Mouse (Mus musculus) G1E (cell line): ENCODE data around the gene AU040320. TPM values are rescaled to one million over a fixed set of nuclear protein-coding genes. Genes with fewer than 3 reads are reported as not detected.
A peak's percentile ranks its signal among the peaks of the same experiment; 100 is the strongest.

ENCODE experiments used
- ATAC-seq: 2 replicates; pipeline ENCODE4 v1.8.0; 2016; ENCODE audit warnings: mild to moderate bottlenecking; ENCODE audit not compliant: insufficient number of reproducible peaks, poor library complexity, low FRiP score, severe bottlenecking; ENCODE audit errors: extremely low read depth
- DNase-seq: peaks from one replicate; pipeline ENCODE4 v3.0.0; 2012; ENCODE audit warnings: low spot score
- H3K27me3 ChIP-seq: 2 replicates; pipeline ENCODE4 v1.6.1; 2012; ENCODE audit warnings: mild to moderate bottlenecking, low read length, inconsistent platforms; ENCODE audit not compliant: insufficient read depth
- H3K36me3 ChIP-seq: replicated peaks from 2 replicates; pipeline ENCODE3; 2012; ENCODE audit warnings: mild to moderate bottlenecking, inconsistent platforms
- H3K4me1 ChIP-seq: 2 replicates; pipeline ENCODE4 v1.6.1; 2012; ENCODE audit warnings: low read depth, low read length, inconsistent platforms, mixed read lengths; ENCODE audit not compliant: insufficient read depth
- H3K4me3 ChIP-seq: 2 replicates; pipeline ENCODE4 v1.5.1; 2012; ENCODE audit warnings: low read depth, mild to moderate bottlenecking, inconsistent platforms, low read length, moderate library complexity, mixed read lengths
- H3K9me3 ChIP-seq: replicated peaks from 2 replicates; pipeline ENCODE4 v1.6.1; 2012; ENCODE audit warnings: inconsistent platforms
- CTCF ChIP-seq: IDR thresholded peaks from 2 replicates; pipeline ENCODE4 v1.5.1; 2012; ENCODE audit warnings: low read depth, low read length, inconsistent platforms, mixed read lengths
- GATA1 ChIP-seq: IDR thresholded peaks from 2 replicates; pipeline ENCODE4 v1.6.1; 2012; ENCODE audit warnings: borderline replicate concordance, low read length, inconsistent platforms, mixed read lengths
- GATA2 ChIP-seq: IDR thresholded peaks from 2 replicates; pipeline ENCODE4 v1.6.1; 2012; ENCODE audit warnings: low read depth, low read length, inconsistent platforms, borderline replicate concordance
- POLR2AphosphoS5 ChIP-seq: IDR thresholded peaks from 2 replicates; pipeline ENCODE4 v1.6.1; 2012; ENCODE audit warnings: low read depth, low read length, inconsistent platforms; ENCODE audit not compliant: insufficient replicate concordance
- TAL1 ChIP-seq: conservative IDR thresholded peaks from 2 replicates; pipeline ENCODE4 v1.6.1; 2012; ENCODE audit warnings: low read depth, low read length, inconsistent platforms, mixed read lengths
- polyA plus RNA-seq: library from polyadenylated mRNA; stranded (reverse); fragments of >175 nt; gene quantifications from 2 replicates; pipeline ENCODE4 v1.2.3, GENCODE M21; 2012
- total RNA-seq, 2 experiments: library from RNA; stranded (forward) in 1 of 2; stranded (reverse) in 1 of 2; fragments of 200-1000 nt in 1 of 2; fragments of >200 nt in 1 of 2; fragmentation: Nextera tagmentation in 1 of 2; gene quantifications; 2 replicates each; pipeline ENCODE4 v1.2.3; 2014 to 2017

Gene AU040320
- 41.5 and 45.5 TPM in 2 replicates for total RNA-seq (2014; fragmentation: Nextera tagmentation)
- total RNA-seq (2017) = 15.1 and 15.5 TPM in 2 replicates
- 10.6 and 21.8 TPM in 2 replicates for polyA plus RNA-seq

GRCm38 (mm10) chr4:126753268-126754230, at the start of gene AU040320, which contains the start of gene Ncdn:
Gene AU040320 (plus strand): TSS chr4:126753544.
Gene Ncdn (minus strand): TSS chr4:126753438.
- Histone ChIP-seq H3K4me3 (peak within 1 kb of the TSS; percentile 93), H3K27me3 (no peaks in the 10 kb centered on the region), H3K4me1 (peaks cover 60% of the 10 kb centered on the region), H3K9me3 (no peaks in the 10 kb centered on the region), H3K36me3 (peaks cover 58% of the 10 kb centered on the region)
- DNase-seq (peak; percentile 99), ATAC-seq (peak; percentile 94)
- TF ChIP-seq POLR2AphosphoS5 (no peak), GATA2 (no peak), GATA1 (no peak), CTCF (no peak), TAL1 (no peak)

DNA sequence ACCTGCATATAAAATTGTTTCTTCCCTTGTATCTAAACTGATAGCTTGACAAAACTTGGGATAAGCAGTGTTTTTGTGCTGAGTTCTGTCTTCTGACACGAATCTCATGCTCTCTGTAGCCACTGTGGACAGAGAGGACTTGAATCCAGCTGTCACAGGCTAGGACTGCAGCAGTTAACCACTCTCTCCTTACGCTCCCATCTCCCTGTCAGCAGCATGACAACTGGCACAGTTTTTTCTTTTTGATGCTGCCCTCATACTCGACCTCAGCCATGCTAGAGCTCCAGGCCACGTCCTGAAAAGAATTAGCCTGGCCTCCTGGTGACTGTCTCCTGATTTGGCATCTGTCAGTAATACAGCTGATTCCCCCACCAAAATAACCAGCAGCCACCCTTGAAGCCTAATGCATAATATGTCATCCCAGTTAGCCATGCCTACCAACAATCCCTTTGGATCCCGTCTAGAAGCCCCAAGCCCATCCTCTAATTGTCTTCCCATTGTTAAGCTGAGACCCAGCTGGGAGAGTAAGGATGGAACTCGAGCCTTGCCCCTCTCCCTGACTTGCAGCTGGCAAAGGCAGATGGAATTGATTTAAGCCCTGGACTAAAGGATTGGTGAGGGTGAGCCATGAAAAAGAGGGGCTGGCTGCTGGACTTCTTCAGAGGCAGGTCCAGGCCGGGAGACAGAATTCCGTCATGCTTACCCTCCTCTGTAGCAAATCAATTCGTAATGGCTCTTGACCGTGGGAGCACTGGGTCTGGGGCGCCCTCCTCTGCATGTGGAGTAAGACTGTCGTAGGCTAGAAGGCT, 46.5 kb upstream of the AU040320 start:
- Histone ChIP-seq H3K27me3 (no peaks in the 10 kb centered on the region), H3K4me3 (no peak overlapping the region), H3K9me3 (no peaks in the 10 kb centered on the region), H3K36me3 (peaks cover 96% of the 10 kb centered on the region), H3K4me1 (no peaks in the 10 kb centered on the region)
- DNase-seq (no peak), ATAC-seq (no peak)
- TF ChIP-seq GATA2 = no peak
- no peak for TF ChIP-seq TAL1

DNA sequence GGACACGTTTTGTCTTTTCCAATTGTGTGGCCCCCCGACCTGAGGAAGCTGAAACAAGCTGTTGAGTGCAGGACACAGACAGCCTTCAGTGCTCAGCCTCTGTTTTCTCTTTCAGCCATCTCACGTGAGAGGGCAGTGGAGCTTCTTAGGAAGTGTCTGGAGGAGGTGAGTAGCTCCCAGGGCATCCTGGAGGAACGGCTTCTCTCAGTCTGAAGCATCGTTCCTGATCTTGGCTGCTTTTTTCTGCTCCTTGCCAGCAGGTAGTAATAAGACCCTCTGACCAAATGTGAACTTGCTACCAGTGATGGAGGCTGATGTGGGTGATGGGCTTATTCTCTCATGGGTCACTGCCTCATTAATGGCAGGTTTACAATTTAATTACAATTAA, 45.9 kb upstream of the AU040320 start:
- no peak for ATAC-seq
- peaks cover 96% of the 10 kb centered on the region for H3K36me3 ChIP-seq
- no peak for TF ChIP-seq GATA1
- H3K4me3 ChIP-seq = no peak overlapping the region
- no peaks in the 10 kb centered on the region for H3K27me3 ChIP-seq
- H3K9me3 ChIP-seq = no peaks in the 10 kb centered on the region
- no peaks in the 10 kb centered on the region for H3K4me1 ChIP-seq
- DNase-seq = no peak

DNA sequence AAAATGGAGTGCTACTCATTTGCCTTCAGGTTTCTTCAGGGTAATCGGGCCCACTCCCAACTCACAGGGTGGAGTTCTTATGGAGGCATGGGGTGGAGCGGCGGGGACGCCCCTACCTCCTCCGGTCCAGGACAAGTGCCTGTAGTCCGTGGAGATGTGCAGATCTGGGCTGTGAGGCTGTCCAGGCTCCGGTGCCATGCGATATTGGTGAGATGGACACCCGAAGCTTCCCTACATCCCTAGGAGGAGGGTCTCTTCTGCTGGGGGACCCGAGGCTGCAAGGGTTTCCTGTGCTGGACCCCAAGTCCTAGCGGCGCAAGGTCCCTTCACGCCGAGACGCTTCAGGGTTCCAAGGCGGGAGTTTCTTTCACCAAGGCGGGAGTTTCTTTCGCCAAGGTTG, 21.2 kb upstream of the AU040320 start:
- DNase-seq (no peak), ATAC-seq (no peak)
- peaks cover 2% of the 10 kb centered on the region; the same call in 1 of the 2 replicates for H3K4me1 ChIP-seq
- peaks cover 30% of the 10 kb centered on the region for H3K27me3 ChIP-seq
- no peak for TF ChIP-seq TAL1
- TF ChIP-seq POLR2AphosphoS5 = no peak
- TF ChIP-seq GATA1 = no peak
- no peak for TF ChIP-seq CTCF
- no peak for TF ChIP-seq GATA2
- H3K4me3 ChIP-seq = no peak overlapping the region
- H3K9me3 ChIP-seq = peaks cover 14% of the 10 kb centered on the region
- H3K36me3 ChIP-seq = no peaks in the 10 kb centered on the region

DNA sequence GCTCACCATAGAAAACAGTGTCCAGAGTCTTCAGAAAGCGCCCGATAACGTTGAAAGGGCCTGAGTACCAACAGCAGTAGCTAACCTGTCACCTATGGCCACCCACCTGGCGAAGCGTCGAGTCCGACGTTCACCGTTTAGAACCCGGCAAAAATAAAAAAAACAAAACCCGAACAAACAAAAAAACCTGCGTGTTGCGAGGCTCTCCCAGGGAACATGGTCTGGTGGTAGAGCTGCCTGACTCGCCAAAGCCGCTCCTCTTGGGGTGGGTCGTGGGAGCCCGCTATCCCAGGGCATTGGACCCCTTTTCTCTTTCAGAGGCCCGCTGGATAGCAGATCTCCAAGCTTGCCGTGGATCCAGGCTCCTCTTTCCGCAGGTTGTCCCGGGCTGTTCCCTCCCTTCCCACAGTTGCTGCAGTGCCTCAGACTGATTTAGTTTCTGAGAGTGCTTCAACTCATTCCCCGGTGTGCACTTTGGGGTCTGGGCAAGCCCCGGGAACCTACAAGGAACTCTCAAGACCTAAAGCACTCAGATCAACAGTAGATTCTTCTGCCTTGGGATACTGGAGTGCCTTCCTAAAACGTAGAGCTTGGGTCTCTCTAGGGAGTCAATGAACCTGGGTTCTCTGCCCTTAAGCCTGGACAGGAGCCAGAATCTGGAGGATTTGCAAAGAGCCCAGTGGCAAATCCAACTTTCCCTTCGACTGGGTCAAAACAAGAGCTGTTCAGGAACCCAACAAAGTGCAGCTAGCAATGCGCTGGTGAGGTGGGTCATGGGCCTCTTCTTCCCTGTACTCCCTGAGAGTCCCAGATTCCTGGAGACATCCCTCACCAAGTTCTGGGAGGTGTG, 20.6 kb upstream of the AU040320 start:
- no peak overlapping the region for H3K4me3 ChIP-seq
- peaks cover 2% of the 10 kb centered on the region; the same call in 1 of the 2 replicates for H3K4me1 ChIP-seq
- DNase-seq = no peak
- peaks cover 14% of the 10 kb centered on the region for H3K9me3 ChIP-seq
- H3K27me3 ChIP-seq = peaks cover 30% of the 10 kb centered on the region
- no peak for ATAC-seq
- TF ChIP-seq TAL1 = no peak
- TF ChIP-seq POLR2AphosphoS5 = no peak
- TF ChIP-seq GATA2 = no peak
- no peak for TF ChIP-seq GATA1
- no peak for TF ChIP-seq CTCF
- no peaks in the 10 kb centered on the region for H3K36me3 ChIP-seq
